Mouse (Mus musculus): ENCODE measurements around the gene Setd4.
A peak's percentile ranks its signal among the peaks of the same experiment; 100 is the strongest.
"Not testable (repeated sequence)": the region's sequence is repeated elsewhere in the genome, so short reads cannot be mapped to it uniquely, and the experiment has no call there.

Setd4 gene

GRCm38 (mm10) chr16:93603439-93604212 lies at the start of gene Setd4:
Setd4 (minus strand) TSS chr16:93604063.
- DNase-seq: peak; percentile 82 to 86

- no peak for DNase-seq
Measured at GRCm38 (mm10) chr16:93648441-93649183, 44.7 kb upstream of the Setd4 start.

GRCm38 (mm10) chr16:93644006-93644405 lies 40.1 kb upstream of the Setd4 start:
- DNase-seq: no peak

GRCm38 (mm10) chr16:93627761-93628400 lies 24.0 kb upstream of the Setd4 start, which contains the start of gene Gm5678:
Gm5678 (plus strand) TSS chr16:93628097.
- DNase-seq: no peak

- DNase-seq: no peak
Measured at GRCm38 (mm10) chr16:93626745-93627144, 22.9 kb upstream of the Setd4 start.

- DNase-seq: no peak
Measured at GRCm38 (mm10) chr16:93624671-93625070, 20.8 kb upstream of the Setd4 start.

GRCm38 (mm10) chr16:93623759-93624158 lies 19.9 kb upstream of the Setd4 start:
- not testable (repeated sequence) for DNase-seq

- peak; percentile 53 to 82 for DNase-seq
Measured at GRCm38 (mm10) chr16:93615118-93615870, 11.4 kb upstream of the Setd4 start.

GRCm38 (mm10) chr16:93610961-93611360 lies 7.1 kb upstream of the Setd4 start:
- DNase-seq: no peak

GRCm38 (mm10) chr16:93609796-93610195 lies 5.9 kb upstream of the Setd4 start:
- no peak for DNase-seq

GRCm38 (mm10) chr16:93608731-93609130 lies 4.9 kb upstream of the Setd4 start:
- no peak for DNase-seq

- DNase-seq: peak; percentile 79 to 88
Measured at GRCm38 (mm10) chr16:93607669-93608101, 3.8 kb upstream of the Setd4 start.

- no peak for DNase-seq
Measured at GRCm38 (mm10) chr16:93606146-93606545, 2.3 kb upstream of the Setd4 start.

GRCm38 (mm10) chr16:93605553-93605952 lies 1.7 kb upstream of the Setd4 start, which contains the start of gene Cbr1:
Cbr1 (plus strand) TSS chr16:93605853.
- no peak for DNase-seq

- no peak for DNase-seq
Measured at GRCm38 (mm10) chr16:93604481-93604969, 662 bp upstream of the Setd4 start.

GRCm38 (mm10) chr16:93599461-93599860 lies 4.4 kb downstream of the Setd4 start:
- DNase-seq: no peak

- no peak for DNase-seq
Measured at GRCm38 (mm10) chr16:93597551-93597950, 6.3 kb downstream of the Setd4 start.

- no peak for DNase-seq
Measured at GRCm38 (mm10) chr16:93596807-93597206, 7.1 kb downstream of the Setd4 start.

- DNase-seq: no peak
Measured at GRCm38 (mm10) chr16:93595766-93596165, 8.1 kb downstream of the Setd4 start.

- no peak for DNase-seq
Measured at GRCm38 (mm10) chr16:93594448-93594847, 9.4 kb downstream of the Setd4 start.

- DNase-seq: no peak
Measured at GRCm38 (mm10) chr16:93593406-93593805, 10.5 kb downstream of the Setd4 start.

GRCm38 (mm10) chr16:93592711-93593110 lies 11.2 kb downstream of the Setd4 start:
- no peak for DNase-seq
